Mouse (Mus musculus): ENCODE results near the gene Itga1. TPM values are rescaled to one million over a fixed set of nuclear protein-coding genes. Genes with fewer than 3 reads are reported as not detected.

Itga1 gene
- total RNA-seq, 2 experiments from 2014 or later: 7.8 to 12.9 TPM

DNA sequence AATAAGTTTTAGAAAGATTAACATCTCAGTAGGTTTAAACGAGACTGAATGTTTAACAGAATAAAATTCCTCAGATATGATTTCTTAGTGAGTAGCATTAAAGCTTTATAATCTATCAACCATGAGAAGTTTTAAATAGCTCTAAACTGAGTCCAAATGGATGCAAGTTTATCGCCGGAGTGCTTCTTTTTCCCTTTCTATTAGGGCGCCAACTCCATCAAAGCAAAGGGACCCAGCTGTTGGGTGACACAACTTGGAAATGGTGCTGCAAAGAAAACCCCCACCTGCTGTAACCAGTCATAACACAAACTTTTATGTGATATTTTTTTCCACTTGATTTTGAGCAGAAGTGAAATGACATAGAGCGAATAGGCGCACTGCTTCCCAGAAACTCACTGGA is 29.4 kb downstream of the Itga1 start:
- H3K27ac ChIP-seq: no peak overlapping the region
- TF ChIP-seq CTCF (IDR thresholded peaks at IDR 0.05): no peak
- DNase-seq: no peak
- no peak overlapping the region for H3K4me3 ChIP-seq
- intact Hi-C loops (cut with DNase I): no loop called here

GRCm38 (mm10) chr13:115071431-115071830 is 30.3 kb downstream of the Itga1 start:
- no peak overlapping the region for H3K4me3 ChIP-seq
- DNase-seq: no peak
- TF ChIP-seq CTCF (IDR thresholded peaks at IDR 0.05): no peak
- no peak overlapping the region for H3K27ac ChIP-seq
- intact Hi-C loops (cut with DNase I): no loop called here

DNA sequence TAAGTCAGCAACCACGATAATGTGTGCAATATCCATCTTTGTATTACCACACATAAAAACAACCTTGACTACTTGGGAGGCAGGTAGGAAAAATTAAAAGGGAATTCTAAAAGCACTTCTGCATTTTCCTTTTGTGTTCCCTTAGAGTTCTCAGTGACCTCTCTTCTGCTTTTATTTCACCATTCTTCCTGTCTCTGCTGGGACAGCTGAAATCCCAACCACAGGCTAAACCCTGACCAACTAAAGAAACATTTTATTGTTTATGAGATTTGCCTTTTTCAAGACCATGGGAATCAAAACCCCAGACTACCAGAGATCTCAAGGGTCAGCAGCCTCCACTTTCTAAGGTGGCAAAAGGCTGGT is 33.8 kb downstream of the Itga1 start:
- Histone ChIP-seq H3K4me3 (no peak overlapping the region), H3K27ac (no peak overlapping the region)
- no peak for TF ChIP-seq CTCF (IDR thresholded peaks at IDR 0.05)
- intact Hi-C loops (cut with DNase I): loop anchor here (5.0 kb wide), 1 partner anchor 51 kb away; no protein-coding TSS in a partner anchor
- DNase-seq: no peak

- TF ChIP-seq CTCF (IDR thresholded peaks at IDR 0.05): no peak
- intact Hi-C loops (cut with DNase I): loop anchor here (5.0 kb wide), 1 partner anchor 50 kb away; no protein-coding TSS in a partner anchor
Observed at GRCm38 (mm10) chr13:115067324-115067967, 34.3 kb downstream of the Itga1 start.

DNA sequence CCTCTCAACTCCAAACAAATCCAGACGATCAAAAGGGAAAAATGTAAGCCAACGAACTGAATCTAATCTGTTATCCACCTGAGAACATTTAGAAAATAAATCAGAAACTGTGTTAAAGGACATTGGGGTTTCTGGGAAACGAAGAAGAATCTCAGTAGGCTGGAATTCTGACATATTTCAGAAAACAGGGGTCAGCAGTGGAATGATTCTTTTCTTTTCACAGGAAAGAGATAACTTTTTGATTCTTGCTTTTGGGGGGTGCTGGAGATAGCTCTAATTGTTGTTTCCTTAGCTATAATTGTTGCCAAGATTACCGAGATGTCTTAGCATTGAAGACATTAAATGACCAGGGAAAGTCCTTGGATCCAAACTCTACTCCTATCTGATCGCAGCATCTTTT is 44.2 kb downstream of the Itga1 start:
- DNase-seq: no peak
- no peak for TF ChIP-seq CTCF (IDR thresholded peaks at IDR 0.05)
- intact Hi-C loops (cut with DNase I): no loop called here
- H3K4me3 ChIP-seq: no peak overlapping the region
- H3K27ac ChIP-seq: peak overlapping the region; percentile 51

More at GRCm38 (mm10) chr13:115067324-115067967, 34.3 kb downstream of the Itga1 start:
- Histone ChIP-seq H3K4me3 (no peak overlapping the region), H3K27ac (no peak overlapping the region)
- DNase-seq: no peak

DNA sequence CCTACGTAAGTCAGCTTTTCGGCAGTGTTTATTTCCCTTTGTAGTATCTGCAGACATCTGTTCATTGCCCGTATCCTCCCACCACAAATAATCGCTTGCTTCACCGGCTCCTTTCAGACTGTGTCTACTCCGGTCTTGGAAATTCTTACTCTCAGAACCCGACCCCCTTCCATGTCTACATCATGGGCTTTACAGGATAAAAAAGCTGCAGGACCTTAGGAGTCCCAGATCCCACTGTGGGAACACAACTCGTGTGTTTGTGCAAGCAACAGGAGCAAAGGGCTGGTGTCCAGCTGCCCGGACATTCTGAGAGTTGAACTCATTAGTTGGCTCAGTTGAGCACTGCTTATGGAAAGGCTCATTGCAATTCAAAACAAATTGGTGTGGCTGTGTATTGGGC is 47.0 kb downstream of the Itga1 start:
- intact Hi-C loops (cut with DNase I): no loop called here
- no peak for DNase-seq
- TF ChIP-seq CTCF (IDR thresholded peaks at IDR 0.05): no peak
- peak overlapping the region; percentile 25; the same call in 1 of the 2 replicates for H3K4me3 ChIP-seq
- H3K27ac ChIP-seq: peak overlapping the region; percentile 49; the same call in 1 of the 2 replicates

DNA sequence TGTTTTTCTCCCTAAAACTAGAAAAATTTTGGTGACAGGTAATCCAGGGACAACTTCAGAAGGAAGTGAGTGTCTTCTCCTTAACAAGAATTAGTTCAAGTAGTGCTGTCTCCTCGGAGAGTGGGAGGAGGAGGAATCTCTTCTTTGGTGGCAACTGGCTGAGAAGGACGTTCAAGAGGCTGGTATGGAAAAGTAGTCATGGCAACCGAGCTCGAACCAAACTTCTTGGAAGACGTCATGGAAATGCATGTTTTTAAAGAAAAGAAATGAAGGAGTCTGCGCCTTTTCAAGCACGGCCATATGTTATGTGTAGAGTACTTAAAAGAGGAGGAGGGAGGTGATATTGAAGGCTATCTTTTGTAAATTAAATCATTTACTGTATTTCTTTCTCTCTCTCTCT is 49.2 kb downstream of the Itga1 start:
- no peak for DNase-seq
- Histone ChIP-seq H3K27ac (peak overlapping the region; percentile 41; the same call in 1 of the 2 replicates), H3K4me3 (peak overlapping the region; percentile 61)
- TF ChIP-seq CTCF (IDR thresholded peaks at IDR 0.05): no peak
- intact Hi-C loops (cut with DNase I): no loop called here

- no peak for TF ChIP-seq CTCF (IDR thresholded peaks at IDR 0.05)
- Histone ChIP-seq H3K27ac (no peak overlapping the region; the same call in 1 of the 2 replicates), H3K4me3 (no peak overlapping the region)
- DNase-seq: no peak
- intact Hi-C loops (cut with DNase I): no loop called here
Observed at GRCm38 (mm10) chr13:115050660-115051559, 50.9 kb downstream of the Itga1 start.

DNA sequence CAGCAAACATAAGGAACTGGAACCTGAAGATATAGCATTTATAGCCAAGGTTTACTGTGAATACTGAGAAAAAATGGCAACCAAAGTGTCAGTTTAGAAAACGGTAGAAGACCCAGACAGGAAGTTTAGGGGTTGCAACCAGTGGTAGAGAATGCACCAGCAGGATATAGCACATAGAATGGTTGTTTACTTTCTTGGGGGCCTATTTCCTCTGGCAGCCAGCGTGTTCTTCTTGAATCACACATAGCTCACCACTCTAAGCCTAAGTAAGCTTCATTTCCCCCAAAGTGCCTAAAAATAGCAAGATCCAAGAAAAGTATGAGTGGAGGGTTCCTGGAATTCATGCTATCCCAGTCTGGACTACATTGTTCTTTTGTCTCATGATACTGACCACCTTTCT is 59.1 kb downstream of the Itga1 start:
- intact Hi-C loops (cut with DNase I): no loop called here
- no peak overlapping the region for H3K4me3 ChIP-seq
- DNase-seq: no peak
- no peak overlapping the region for H3K27ac ChIP-seq
- no peak for TF ChIP-seq CTCF (IDR thresholded peaks at IDR 0.05)

DNA sequence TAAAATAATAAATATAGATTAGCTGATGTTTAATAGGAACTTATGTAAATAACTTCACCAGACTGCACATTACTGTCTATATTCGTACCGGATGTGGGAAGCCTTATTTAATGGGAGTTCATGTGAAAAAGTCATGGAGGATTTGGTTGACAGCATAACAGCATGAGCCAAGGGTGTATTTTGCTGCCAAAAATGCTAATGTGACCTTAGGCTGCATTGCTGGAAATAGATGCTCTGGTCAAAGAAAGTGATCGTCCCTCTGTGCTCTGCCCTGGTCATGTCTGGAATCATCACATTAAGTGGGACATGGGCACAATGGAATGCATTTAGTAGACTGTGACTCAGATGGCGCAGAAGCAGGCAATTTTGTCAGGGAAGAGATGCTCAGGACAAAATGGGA is 64.5 kb downstream of the Itga1 start:
- no peak overlapping the region for H3K27ac ChIP-seq
- TF ChIP-seq CTCF (IDR thresholded peaks at IDR 0.05): no peak
- intact Hi-C loops (cut with DNase I): no loop called here
- no peak overlapping the region for H3K4me3 ChIP-seq
- no peak for DNase-seq

- no peak for DNase-seq
- no peak overlapping the region for H3K27ac ChIP-seq
- H3K4me3 ChIP-seq: no peak overlapping the region
- intact Hi-C loops (cut with DNase I): no loop called here
- no peak for TF ChIP-seq CTCF (IDR thresholded peaks at IDR 0.05)
Observed at GRCm38 (mm10) chr13:115035387-115035786, 66.4 kb downstream of the Itga1 start.

GRCm38 (mm10) chr13:115033135-115033534 is 68.6 kb downstream of the Itga1 start:
- DNase-seq: no peak
- intact Hi-C loops (cut with DNase I): no loop called here
- no peak overlapping the region for H3K27ac ChIP-seq
- no peak overlapping the region for H3K4me3 ChIP-seq
- TF ChIP-seq CTCF (IDR thresholded peaks at IDR 0.05): no peak

All from gastrocnemius, adult 2 months (tissue).